8 mouse cellular contexts compared by ENCODE assay signal in genomic region chr1:134641507-134641906, GRCm38 (mm10). TPM values are rescaled to one million over a fixed set of nuclear protein-coding genes. Genes with fewer than 3 reads are reported as not detected.
DNase-seq lines count a peak whose midpoint lies in the region; ATAC-seq lines count a peak whose summit lies in the region.
"Had no signal": no experiment of that assay in that cellular context is flagged by ENCODE, and none has a peak within 500 bp of the region (broad histone marks: within the 10 kb centered on the region; RNA-seq: fewer than 3 reads in every experiment).

No protein-coding gene starts in this region.

- H3K4me1 ChIP-seq in embryonic facial prominence, embryonic 11.5 days (ENCODE audit: control insufficient read depth, insufficient read depth, low read length): peaks cover 6% of the 10 kb centered on the region

- no peaks in the 10 kb centered on the region for H3K9me3 ChIP-seq in embryonic facial prominence, embryonic 11.5 days (replicated peaks; ENCODE audit: control insufficient read depth, low read length)
- H3K9me3 ChIP-seq: limb, embryonic 12.5 days had no signal

- intact Hi-C loops in heart, postnatal 36 days (cut with DNase I): loop anchor here (2.0 kb wide), 1 partner anchor 213 kb away; no protein-coding TSS in a partner anchor

- 25% methylated on average over 3 of the region's 3 CpGs for WGBS in embryonic facial prominence, embryonic 11.5 days

- H3K27ac ChIP-seq in embryonic facial prominence, embryonic 11.5 days (replicated peaks; ENCODE audit: low read depth, low read length): no peak overlapping the region
- H3K27ac ChIP-seq: limb, embryonic 12.5 days had no signal

- H3K27me3 ChIP-seq in embryonic facial prominence, embryonic 11.5 days (ENCODE audit: control insufficient read depth, insufficient read depth, low read length): peaks cover 22% of the 10 kb centered on the region

- no peak overlapping the region for H3K4me2 ChIP-seq in embryonic facial prominence, embryonic 11.5 days (ENCODE audit: low read depth, low read length)
- H3K4me2 ChIP-seq: limb, embryonic 12.5 days had no signal

- no peak overlapping the region for H3K4me3 ChIP-seq in embryonic facial prominence, embryonic 11.5 days (ENCODE audit: low read depth, low read length)
- H3K4me3 ChIP-seq: limb, embryonic 12.5 days had no signal

- no peak overlapping the region for H3K9ac ChIP-seq in embryonic facial prominence, embryonic 11.5 days (replicated peaks; ENCODE audit: low read length)
- H3K9ac ChIP-seq: limb, embryonic 12.5 days had no signal

- ATAC-seq in embryonic facial prominence, embryonic 11.5 days (replicated peaks; ENCODE audit: insufficient number of reproducible peaks, low FRiP score, low TSS enrichment, low read depth): 0 out of 2 replicates have a peak, but pooled peaks have one; percentile 26

- DNase-seq in kidney, postnatal 10 days: peak; percentile 61
- DNase-seq in kidney, adult 11 months: no peak
- peak; percentile 49 for DNase-seq in 416B (ENCODE audit: low read depth)
- DNase-seq in B cell, adult 2 months: peak; percentile 50 to 62
- peak; percentile 53 for DNase-seq in embryonic facial prominence, embryonic 11.5 days (ENCODE audit: low spot score)
- DNase-seq in ovary, postnatal 10 days (ENCODE audit: low spot score): no peak
- DNase-seq in heart, postnatal 36 days: no peak

- H3K36me3 ChIP-seq in embryonic facial prominence, embryonic 11.5 days (replicated peaks; ENCODE audit: control insufficient read depth, insufficient read depth, low read depth, low read length): no peaks in the 10 kb centered on the region
- H3K36me3 ChIP-seq: limb, embryonic 12.5 days had no signal

RNA-seq across cellular contexts. Expression of gene Syt2, which starts 5.0 kb away (rescaled TPM):
- polyA plus RNA-seq in embryonic facial prominence, embryonic 11.5 days (2014; fragmentation: Nextera tagmentation; extraction: Ambion mirVana): 0.80 and 3.2 TPM in 2 replicates
- total RNA-seq in heart, postnatal 36 days (2021): not detected

Comparison
In these comparisons a context has a peak if more than half of its experiments do, and no peak if none do; other contexts are left out.
1. DNase-seq: peak in kidney, postnatal 10 days (single experiment), 416B (single experiment), B cell, adult 2 months (2 of 2) and embryonic facial prominence, embryonic 11.5 days (single experiment); none in kidney, adult 11 months (single experiment), ovary, postnatal 10 days (single experiment) and heart, postnatal 36 days (0 of 2).